Mouse (Mus musculus) gastrocnemius, postnatal 14 days (tissue): ENCODE results near the gene Gm20388. TPM values are rescaled to one million over a fixed set of nuclear protein-coding genes. Genes with fewer than 3 reads are reported as not detected.

Source experiments
- DNase-seq: peaks from one replicate; pipeline ENCODE4 v3.0.0; 2021; ENCODE audit warnings: mixed read lengths
- intact Hi-C: fragments of 180-260 bp; cut with DNase I; formaldehyde crosslinking; loops from one replicate; pipeline ENCODE4 v1.15.1; 2025; ENCODE audit warnings: low total_unique reads
- total RNA-seq, 2 experiments: library from RNA; stranded (reverse); gene quantifications; 2 replicates each; pipeline ENCODE4 v1.2.3; 2021

The Gm20388 gene
- total RNA-seq, 2 experiments from 2014 or later = 5.6 to 6.0 TPM

- no peak for DNase-seq
- intact Hi-C loops = no loop called here
These were observed 2109.6 kb downstream of the Gm20388 start for GRCm38 (mm10) chr8:122020050-122020771.

- DNase-seq = peak; percentile 50
- intact Hi-C loops = no loop called here
These were observed 2111.1 kb downstream of the Gm20388 start for GRCm38 (mm10) chr8:122021725-122022124.

GRCm38 (mm10) chr8:122022274-122022673 is 2111.6 kb downstream of the Gm20388 start:
- intact Hi-C loops = no loop called here
- no peak for DNase-seq

- no peak for DNase-seq
- intact Hi-C loops = no loop called here
These were observed 2112.1 kb downstream of the Gm20388 start for GRCm38 (mm10) chr8:122022705-122023104.

GRCm38 (mm10) chr8:122025546-122025945 is 2114.9 kb downstream of the Gm20388 start:
- intact Hi-C loops = no loop called here
- DNase-seq = no peak

- DNase-seq = no peak
- intact Hi-C loops = no loop called here
These were observed 2117.5 kb downstream of the Gm20388 start for GRCm38 (mm10) chr8:122028116-122028515.

GRCm38 (mm10) chr8:122030965-122031364 is 2120.3 kb downstream of the Gm20388 start:
- intact Hi-C loops = no loop called here
- no peak for DNase-seq

- intact Hi-C loops = no loop called here
- DNase-seq = no peak
These were observed 2122.1 kb downstream of the Gm20388 start for GRCm38 (mm10) chr8:122032741-122033140.

GRCm38 (mm10) chr8:122035543-122035942 is 2124.9 kb downstream of the Gm20388 start:
- DNase-seq = peak; percentile 36

GRCm38 (mm10) chr8:122036325-122036724 is 2125.7 kb downstream of the Gm20388 start:
- no peak for DNase-seq
- intact Hi-C loops = no loop called here

More at GRCm38 (mm10) chr8:122035543-122035942, 2124.9 kb downstream of the Gm20388 start:
- intact Hi-C loops = no loop called here

GRCm38 (mm10) chr8:122037279-122037678 is 2126.6 kb downstream of the Gm20388 start:
- intact Hi-C loops = no loop called here
- no peak for DNase-seq

GRCm38 (mm10) chr8:122038076-122038475 is 2127.4 kb downstream of the Gm20388 start:
- intact Hi-C loops = no loop called here
- DNase-seq = no peak

GRCm38 (mm10) chr8:122039452-122039851 is 2128.8 kb downstream of the Gm20388 start:
- DNase-seq = no peak
- intact Hi-C loops = no loop called here

GRCm38 (mm10) chr8:122047206-122047870 is 2136.7 kb downstream of the Gm20388 start:
- intact Hi-C loops = no loop called here
- DNase-seq = no peak

GRCm38 (mm10) chr8:122049266-122049665 is 2138.6 kb downstream of the Gm20388 start:
- DNase-seq = no peak
- intact Hi-C loops = no loop called here

- intact Hi-C loops = no loop called here
- DNase-seq = no peak
These were observed 2139.3 kb downstream of the Gm20388 start for GRCm38 (mm10) chr8:122049923-122050322.

GRCm38 (mm10) chr8:122050620-122051019 is 2140.0 kb downstream of the Gm20388 start:
- intact Hi-C loops = no loop called here
- DNase-seq = no peak

GRCm38 (mm10) chr8:122055321-122055720 is 2144.7 kb downstream of the Gm20388 start:
- DNase-seq = no peak
- intact Hi-C loops = no loop called here

- intact Hi-C loops = no loop called here
- DNase-seq = no peak
These were observed 2145.5 kb downstream of the Gm20388 start for GRCm38 (mm10) chr8:122056113-122056512.

GRCm38 (mm10) chr8:122056882-122057281 is 2146.2 kb downstream of the Gm20388 start:
- intact Hi-C loops = no loop called here
- no peak for DNase-seq

- intact Hi-C loops = no loop called here
- DNase-seq = no peak
These were observed 2147.9 kb downstream of the Gm20388 start for GRCm38 (mm10) chr8:122058510-122058909.
